Mouse (Mus musculus) lung, postnatal 10 days (tissue): Measurements from ENCODE around the gene Tha1.
"Not testable (repeated sequence)": the region's sequence is repeated elsewhere in the genome, so short reads cannot be mapped to it uniquely, and the experiment has no call there.

Source experiments
- DNase-seq: peaks from one replicate; pipeline ENCODE4 v3.0.0; 2021

Gene Tha1

DNA sequence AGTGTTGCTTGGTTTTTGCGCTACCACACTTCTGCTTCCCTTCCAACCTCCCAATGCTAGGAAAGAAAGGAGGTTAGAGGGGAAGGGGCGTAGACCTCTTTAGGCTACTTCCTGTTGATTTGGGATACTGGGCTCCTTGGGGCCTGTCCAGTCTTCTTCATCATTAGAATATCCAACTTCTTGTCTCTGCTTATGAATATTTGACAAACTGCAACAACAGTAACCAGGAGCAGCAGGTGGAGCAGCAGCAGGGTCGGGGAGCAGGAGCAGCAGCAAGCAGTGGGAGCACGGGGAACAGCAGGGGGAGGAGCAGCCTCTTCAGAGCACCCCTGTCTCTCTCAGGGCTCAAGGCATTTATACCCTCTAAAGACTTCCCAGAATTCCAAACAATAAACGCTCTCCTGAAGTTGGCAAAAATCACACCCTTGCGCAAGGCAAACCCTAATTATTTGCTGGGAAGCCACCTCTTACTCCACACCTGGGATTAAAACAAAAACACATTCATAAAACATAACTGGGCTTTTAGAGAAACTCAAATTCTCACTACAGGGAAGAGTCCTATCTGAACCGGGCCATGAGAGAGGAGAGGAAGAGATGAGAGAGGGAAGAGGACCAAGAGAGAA, 25.6 kb downstream of the Tha1 start:
- DNase-seq, result no peak

DNA sequence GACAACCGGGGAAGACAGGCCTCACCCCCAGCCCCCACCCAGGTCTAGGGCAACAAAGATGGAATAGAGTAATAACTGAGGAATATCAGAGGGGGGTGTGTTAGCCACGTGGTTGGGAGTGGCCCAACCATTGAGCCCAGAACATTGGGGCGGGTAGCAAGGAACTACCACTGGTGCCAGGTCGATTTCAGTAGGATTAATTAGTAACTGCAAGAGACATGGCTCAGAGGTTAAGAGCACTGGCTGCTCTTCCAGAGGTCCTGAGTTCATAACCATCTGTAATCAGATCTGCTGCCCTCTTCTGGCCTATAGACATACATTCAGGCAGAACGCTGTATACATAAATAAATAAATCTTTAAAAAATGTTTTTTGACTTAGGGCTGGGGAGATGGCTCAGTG, 26.6 kb downstream of the Tha1 start:
- DNase-seq, result no peak

DNA sequence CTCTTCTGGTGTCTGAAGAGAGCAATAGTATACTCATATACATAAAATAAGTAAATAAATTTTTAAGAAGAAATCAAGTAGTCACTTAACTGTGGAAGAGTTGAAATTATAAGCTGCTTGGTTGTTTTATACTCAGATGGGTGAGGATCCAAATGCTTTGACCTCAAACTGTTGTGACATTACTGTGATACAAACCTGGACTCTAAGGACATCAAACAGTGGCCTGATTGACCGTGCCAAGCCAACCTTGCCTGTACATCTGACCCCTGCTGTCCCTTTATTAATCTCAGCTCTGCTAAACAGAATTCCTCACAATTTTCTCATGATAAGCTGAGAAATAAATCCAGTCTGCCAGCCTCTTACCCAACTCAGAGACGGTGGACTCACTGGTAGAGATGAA, 27.6 kb downstream of the Tha1 start:
- no peak for DNase-seq

DNA sequence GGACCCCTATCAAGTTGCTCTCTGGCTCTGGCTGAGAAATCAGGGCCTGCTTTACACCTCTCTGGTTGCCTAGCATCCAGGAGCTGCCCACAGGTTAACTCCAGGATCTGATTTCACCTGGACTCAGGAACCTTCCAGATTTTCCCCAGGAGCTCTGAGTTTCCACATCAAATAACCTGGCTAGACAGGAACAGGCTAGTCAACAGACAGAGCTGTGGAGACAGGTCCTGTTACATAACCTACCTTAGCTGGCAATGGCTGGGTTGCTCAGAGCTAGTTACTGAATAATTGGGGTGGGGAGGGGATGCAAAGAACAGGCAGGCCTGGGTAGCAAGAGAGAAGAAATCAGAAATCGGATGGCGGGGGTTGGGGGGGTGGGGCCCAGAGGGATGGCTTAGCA, 28.3 kb downstream of the Tha1 start:
- no peak for DNase-seq

DNA sequence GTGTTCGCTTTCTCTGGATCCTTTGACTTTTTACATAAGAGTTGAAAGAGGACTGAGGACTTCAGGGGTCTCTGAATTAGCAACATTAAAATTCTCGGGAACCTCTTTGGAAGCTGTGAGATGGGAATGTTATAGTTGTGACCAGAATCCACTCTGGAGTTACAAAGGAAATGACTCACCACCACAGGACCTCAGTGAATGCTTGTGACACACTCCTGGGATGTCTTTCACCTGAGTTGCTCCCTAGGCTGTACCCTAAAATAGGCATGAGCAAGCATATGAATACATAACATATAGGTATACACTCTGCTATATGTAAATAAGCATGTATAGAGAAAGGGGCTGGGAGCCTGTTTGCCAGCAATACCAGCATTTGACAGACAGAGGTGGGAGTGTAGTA, 29.8 kb downstream of the Tha1 start:
- DNase-seq, result no peak

DNA sequence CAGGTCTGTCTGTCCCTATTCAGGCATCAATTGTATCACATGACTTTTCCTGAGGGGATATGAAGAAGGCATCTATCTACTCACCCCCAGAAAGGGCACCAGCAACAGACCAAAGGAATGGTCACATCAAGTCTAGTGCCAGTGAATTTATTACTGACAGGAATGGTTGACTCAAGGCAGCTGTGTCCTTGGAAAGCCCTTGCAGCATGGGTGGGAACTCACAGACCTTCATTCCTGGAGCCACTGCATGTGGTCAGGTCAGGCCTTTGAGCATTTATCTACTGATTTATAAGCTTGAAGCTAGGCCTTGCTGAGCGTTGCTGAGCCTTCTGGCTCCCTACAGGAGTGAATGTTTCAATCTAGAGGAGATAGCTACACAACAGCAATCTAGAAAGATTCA, 32.4 kb downstream of the Tha1 start:
- DNase-seq, result no peak

DNA sequence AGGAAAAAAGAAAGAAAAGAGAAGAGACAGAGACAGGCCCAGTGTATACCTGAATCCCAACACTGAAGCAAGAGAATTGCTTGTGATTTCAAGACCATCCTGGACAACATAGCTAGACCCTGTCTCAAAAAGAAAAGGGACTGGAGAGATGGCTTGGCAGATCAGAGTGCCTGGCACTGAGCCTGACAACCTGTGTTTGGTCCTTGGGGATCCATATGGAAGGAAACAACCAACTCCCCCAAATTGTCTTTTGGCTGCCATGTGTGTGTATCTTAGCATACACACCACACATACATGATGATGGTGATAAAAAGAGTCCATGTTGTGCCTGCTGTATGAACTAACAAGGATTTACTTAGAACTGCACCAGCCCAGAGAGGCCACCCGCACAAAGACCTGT, 34.3 kb downstream of the Tha1 start:
- no peak for DNase-seq

DNA sequence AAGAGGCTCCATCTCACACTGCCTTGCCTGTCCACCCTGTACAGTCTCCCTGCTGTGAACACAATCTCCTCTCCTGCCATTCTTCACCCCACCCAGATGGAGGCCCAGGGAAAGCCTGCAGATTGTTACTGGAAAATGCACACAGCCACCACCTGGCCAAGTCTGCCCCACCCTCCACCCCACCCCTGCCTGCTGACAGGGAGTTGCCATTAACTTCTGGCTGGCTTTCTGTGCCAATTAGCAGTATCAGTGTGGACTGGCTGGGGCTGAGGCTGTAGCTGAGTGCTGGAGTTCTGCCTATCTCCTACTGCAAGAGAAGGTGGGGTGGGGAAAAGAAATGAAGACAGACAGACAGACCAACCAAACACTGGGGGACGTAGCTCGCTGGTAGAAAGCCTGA, 34.7 kb downstream of the Tha1 start:
- DNase-seq, result no peak

DNA sequence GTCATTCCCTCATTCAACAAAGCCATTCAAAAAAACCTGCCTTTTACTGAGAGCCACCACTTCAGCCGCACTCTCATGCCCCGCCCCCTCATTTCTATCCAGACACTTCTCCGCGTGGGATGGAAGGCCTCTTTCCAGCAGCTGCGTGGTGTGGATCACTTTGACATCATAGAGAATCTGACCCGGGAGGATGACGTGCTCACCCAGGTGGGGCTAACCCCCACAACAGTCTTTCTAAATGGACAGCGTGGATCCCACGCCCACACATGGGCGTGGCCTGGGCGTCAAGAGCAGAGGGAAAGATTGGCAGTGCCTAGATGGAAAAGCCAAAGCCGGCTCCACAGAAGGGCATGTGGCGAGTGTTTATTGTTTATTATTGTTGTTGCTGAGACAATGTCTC, 37.0 kb downstream of the Tha1 start:
- peak; percentile 71 for DNase-seq

DNA sequence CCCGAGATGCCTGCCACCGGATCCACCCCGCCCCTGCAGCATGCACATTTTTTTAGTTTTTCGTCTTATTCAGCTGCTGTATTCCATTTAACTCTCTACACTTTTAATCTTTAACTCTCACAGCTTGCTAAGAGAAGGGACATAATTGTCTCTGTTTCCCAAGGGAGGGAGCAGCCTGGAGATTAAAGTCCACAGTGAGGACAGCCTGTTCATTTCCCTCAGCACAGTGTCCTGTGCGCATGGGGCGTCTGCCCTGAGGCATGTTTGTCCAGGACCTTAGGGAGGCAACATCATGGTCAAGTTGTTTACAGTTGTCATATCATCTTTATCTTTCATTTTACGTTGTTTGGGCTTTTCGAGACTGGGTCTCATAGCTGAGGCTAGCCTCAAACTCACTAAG, 39.2 kb downstream of the Tha1 start:
- DNase-seq, result no peak

DNA sequence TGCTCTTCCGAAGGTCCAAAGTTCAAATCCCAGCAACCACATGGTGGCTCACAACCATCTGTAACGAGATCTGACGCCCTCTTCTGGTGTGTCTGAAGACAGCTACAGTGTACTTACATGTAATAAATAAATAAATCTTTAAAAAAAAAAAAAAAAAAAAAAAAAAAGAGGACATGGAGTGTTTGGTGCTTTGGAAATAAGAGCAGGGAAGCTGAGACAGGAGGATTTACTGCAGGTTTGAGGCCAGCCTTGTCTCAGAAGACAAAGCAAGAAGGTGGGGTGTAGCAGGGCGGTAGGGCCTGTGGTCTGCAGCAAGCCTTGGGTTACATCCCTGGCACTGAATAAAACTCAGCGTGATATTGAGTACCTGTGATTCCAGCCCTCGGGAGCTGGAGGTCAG, 39.8 kb downstream of the Tha1 start:
- not testable (repeated sequence) for DNase-seq

DNA sequence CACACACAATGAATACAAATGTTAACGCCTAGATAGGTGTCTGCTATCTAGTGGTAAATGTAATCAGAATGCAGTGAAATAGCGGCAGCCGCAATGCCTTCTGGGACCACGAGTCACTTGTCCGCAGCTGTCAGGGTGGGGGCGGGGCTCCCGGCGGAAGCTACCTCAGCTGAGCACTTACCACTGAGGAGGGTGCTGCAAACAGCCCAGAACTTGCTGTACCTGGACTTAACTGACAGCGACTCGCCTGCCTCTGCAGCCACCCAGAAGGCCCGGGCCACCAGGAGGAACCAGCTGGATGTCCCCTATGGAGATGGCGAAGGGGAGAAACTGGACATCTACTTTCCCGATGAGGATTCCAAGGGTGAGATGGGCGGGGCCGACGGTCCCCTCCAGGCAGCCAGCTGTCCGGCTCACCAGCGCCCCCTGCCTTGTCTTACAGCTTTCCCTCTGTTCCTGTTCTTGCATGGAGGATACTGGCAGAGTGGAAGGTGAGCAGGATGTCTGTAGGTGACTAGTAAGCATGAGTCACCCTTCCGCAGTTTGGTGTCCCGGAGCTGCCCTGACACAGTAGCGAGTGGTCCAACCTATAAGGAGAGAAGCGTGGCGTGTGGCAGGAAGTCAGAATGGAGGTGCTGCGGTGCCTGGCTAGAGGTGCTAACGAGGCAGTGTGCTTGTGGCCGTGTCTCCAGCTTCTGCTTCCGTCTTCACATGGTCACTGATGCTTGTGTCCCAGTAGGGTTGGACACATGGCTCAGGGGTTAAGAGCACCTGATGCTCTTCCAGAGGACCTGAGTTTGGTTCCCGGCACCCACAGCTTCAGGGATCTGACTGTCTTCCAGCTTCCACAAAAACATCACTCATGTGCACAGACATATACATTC, 41.0 kb downstream of the Tha1 start:
- DNase-seq, result peak; percentile 87

DNA sequence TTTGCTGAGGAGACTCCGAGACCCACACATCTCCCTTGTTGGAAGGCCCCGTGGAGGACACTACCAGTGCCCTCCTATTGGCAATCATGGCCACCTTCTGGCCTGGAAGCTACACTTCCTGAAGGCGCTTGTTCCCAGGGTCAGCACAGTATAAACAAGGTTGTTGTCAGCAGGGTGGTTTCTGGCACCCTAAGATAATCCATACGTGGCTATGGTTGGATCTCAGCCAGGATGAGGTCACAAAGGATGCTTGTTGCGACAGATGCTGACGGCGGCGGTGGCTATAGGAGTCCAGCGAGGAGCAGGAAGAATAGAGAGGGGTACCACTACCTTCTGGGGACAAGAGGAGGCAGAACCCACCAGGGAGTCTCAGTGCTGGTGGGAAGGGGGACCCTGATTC, 42.9 kb downstream of the Tha1 start:
- DNase-seq, result peak; percentile 56

DNA sequence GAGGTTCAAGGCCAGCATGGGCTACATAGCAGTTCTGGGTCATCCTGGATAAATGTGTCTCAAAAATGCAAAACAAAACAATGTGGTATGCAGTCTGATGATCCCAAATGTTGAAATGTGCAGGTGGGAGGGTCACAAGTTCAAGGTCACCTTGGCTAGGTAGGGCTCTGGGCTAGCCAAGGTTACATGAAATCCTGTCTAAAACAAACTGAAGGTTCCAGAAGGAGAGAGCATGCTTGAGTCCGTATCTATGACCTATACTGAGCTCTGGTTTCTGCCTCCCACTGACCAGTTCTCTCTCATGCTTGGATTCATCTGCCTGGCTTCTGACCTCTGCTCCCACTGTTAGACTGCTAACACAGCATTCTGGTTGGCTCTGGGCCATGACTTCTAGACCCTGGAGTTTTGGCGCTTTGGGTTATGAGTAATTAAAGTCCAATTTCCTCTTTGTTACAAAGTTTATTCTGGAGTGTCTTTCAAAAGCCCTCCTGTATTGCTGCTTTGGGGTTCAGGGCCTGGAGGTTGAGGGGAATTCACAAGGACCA, 43.5 kb downstream of the Tha1 start:
- DNase-seq, result peak; percentile 70

DNA sequence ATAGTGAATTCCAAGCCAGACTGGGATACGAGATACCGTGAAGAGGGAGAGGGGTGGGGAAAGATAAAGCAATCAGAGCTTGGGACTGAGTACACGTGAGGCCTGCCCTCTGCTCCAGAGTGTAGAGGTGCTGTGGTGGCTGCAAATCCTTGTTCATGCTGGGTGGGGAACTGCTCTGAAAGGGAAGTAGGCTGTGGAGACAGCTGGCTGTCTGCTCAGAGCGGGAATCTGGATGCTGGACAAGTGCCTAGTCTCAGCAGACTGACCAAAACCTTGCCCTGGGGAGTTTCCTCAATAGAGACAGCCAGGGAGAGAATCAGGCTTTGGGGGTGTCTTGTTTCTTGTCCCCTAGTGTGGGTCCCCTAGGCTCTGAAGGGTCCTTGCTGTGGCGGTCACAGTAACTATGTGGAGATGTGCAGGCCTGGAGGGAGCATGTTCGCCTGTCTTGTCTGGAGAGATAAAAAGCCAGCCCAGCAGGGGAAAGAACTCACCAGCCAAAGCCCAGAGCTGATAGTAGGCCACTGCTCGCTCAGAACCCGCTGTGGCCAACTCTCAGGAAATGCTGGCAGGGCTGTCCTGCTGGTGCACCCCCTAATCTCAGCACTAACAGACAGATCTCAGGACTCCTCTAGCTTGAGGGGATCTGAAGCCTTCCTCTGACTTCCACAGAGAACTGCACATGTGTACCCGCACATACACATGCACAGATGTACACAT, 44.2 kb downstream of the Tha1 start:
- DNase-seq, result peak; percentile 64

DNA sequence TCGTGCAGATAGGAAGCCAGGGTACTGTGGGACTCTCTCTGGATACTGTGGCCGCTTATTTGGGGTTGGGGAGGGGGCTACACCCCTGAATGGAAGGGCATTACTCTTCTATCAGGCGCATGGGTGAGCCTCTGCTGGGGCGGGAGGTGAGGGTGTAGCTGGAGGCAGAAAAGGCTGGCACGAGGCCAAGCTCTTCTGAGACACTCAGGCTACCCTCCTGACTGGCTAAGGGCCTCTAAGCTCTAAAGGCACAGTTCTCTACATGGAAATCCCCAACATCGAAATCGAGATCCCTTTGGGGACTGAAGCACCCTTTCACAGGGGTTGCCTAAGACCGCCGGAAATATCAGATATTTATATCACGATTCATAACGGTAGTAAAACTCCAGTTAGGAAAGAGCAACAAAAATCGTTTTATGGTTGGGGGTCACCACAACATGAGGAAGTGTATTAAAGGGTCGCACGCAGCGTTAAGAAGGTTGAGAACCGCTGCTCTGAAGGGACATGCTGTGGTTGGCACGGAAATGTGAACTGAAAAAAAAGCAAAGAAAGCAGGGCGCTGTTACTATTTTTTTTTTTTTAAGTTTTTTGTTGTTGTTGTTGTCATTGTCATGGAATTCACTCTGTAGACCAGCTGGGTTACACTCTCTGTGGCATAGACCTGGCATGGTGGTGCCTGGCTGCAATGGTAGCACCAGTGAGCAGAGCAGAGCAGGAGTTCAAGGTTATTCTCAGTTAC, 45.0 kb downstream of the Tha1 start:
- DNase-seq, result peak; percentile 59

DNA sequence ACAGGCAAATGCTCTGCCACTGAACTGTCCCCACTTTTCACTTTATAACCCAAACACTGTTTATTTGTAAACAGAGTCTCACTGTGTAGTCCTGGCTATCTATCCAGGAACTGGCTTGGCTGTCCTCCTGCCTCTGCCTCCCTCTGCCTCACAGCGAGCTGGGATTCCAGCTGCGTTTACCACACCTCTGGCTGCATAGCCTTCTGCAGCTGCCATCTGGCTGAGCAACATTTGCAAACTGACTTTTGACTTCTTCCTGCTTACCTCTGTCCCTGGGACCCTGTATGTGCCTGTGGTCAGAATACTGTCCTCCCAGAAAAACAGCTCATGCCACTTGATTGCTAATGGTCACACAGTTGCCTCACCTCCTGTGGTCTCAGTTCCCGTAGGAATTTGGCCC, 45.9 kb downstream of the Tha1 start:
- no peak for DNase-seq

DNA sequence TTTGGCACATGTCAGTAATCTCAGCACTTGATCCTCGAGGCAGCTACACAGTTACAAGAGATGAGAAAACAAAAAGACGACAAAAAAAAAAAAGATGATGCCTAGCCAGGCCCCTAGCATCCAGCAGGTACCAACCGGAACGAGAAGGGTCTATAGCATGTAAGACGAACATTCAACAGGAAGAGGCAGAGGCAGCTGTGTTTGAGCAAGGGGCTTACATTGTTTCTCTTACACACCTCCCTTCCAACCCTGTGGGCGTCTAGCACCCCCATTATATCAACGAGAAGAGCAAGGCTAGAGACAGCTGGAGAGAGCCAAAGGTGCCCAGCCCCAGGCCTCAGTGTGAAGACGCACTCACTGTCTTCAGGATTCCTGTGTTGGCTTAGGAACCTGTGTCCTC, 46.4 kb downstream of the Tha1 start:
- no peak for DNase-seq

DNA sequence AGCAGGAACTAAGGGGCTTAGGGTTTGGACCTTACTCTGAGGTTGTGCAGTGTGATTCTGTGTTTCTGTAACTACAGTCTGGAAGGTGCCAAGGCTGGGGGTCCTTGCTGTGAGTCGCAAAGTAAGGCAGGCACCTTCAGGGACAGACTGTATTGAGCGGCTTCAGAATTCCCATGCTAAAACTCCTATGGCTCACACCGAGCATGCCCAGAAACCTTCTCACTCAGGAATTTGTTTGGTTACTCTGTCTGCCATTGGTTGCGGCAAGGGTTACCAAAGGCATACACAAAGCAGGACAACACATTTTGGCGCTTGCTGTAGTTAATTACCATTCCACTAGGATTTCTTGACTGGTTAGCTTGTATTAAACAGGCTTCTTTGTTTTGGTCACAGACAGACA, 47.1 kb downstream of the Tha1 start:
- DNase-seq, result no peak

DNA sequence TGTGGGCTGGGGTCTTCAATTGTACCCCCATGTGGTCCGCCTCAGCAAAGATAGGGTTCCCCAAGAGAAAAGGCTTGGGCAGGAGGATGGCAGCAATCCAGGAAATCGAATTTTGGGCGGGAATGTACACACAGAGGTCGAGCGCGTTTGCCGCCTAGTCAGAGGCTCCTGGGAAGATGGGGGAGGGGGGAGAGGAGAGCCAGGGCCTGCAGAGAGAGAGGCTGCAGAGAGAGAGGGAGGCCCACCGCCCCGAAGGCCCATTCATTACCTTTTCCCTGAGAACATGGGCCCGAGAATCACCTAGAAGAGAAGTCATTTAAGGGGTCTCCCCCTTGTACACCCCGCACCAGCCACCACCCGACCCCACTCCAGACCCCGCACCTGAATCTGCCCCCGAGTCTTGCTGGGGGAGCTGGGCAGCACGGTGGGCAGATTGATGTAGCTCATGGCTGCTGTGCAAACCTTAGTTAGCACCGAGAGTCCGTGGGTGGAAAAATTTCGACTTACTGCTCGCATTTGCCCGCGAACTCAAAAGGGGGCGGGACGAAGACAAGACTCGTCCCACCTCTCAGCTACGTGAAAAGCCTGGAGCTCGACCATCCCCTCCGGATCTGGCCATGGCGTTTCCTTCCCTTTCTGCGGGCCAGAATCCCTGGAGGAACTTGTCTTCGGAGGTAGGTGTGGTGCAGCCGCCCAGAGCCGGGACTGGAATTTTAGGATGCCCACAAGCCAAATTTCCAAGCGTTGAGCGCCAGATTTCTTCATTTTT, 47.8 kb downstream of the Tha1 start, which contains the start of the genes Afmid and Tk1:
TSS of gene Afmid (plus strand) at position 592 of the 769 bp plus-strand sequence.
TSS of gene Tk1 (minus strand) at position 760 of the 769 bp plus-strand sequence.
- DNase-seq, result peak; percentile 87

DNA sequence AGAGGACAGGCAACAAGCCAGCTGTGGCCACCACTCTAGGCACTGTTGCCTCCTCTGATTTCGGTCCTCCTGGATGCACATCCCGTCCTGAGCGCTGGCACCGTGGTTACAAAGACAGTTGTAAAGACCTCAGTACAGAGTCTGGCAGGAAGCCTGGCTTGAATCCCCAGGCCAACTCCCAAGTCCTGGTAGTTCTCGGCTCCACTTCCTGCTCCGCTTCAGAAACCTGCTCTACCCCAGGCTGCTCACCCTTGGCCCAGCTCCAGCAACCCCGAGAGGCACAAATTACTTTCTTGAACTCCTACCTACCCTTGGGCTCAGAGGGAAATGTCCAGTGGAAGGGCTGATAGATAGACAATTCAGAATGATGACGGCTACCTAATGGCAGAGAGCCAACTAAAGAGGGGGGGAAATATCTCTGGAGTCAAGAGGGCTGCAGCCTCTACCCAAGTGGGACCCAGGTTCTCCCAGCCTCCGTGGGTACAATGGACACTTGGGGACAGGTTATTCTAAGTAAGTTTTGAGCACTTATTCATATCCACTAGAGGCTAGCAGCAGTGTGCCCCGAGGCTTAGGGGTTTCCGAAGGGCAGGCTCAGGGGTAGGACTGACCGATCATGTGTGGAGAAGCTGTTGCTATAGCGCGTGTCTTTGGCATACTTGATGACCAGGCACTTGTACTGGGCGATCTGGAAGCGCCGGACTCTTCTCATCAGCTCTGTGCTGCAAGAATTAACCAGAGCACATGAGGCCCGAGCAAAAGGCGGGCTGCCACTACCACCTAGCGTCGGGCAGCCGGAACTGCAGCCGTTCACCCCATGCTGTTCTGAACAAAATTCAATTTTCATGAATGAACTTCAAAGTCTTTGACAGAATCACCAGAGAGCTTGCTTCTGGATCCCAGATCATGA, 49.0 kb downstream of the Tha1 start:
- DNase-seq, result peak; percentile 88
